Mouse (Mus musculus): ENCODE measurements at regions not wholly inside any gene's neighbourhood (a gene's known extent, or its start where the extent isn't known, plus 50 kb on each side); places are given as distances from the start of the nearest gene placed in this dataset.
"Not testable (repeated sequence)": the region's sequence is repeated elsewhere in the genome, so short reads cannot be mapped to it uniquely, and the experiment has no call there.

DNA sequence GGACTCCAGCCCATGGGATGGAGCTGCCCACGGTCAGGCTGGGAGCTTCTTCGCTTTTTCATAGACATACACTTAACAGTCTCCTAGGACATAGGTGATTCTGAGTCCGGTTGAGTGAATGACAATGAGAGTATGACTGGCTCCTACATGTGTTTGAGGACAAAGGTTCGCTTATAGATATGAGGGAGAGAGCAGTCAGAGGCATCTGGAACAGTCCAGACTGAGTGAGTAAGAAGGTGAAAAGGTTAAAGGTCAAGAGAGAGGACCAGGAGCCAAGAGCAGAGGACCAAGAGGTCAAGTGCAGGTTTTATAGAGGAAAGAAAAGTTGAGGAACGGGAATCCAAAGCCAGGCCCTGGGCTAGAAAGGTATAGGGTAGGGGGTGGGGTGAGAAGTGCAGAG is 68.7 kb upstream of the Tbl1xr1 start:
- no peak for DNase-seq

DNA sequence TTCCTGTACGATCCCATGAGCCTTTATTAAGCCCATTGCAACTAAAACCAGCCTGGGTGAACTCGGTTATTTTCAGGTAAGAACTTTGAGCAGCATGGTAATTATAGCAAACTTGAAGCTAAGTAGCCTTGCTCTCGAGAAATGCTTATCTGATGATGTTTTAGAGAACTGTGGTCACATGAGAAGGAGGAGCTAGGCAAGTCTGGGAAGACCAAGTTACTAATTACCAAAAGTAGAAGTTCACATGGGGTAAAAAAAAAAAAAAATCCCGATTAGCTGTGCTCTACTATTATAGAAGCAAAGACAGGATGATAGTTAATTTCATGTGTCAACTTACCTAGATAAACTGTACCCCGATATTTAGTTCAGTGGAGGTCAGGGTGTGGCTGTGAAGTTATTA is 68.0 kb upstream of the Tbl1xr1 start:
- DNase-seq, result no peak

DNA sequence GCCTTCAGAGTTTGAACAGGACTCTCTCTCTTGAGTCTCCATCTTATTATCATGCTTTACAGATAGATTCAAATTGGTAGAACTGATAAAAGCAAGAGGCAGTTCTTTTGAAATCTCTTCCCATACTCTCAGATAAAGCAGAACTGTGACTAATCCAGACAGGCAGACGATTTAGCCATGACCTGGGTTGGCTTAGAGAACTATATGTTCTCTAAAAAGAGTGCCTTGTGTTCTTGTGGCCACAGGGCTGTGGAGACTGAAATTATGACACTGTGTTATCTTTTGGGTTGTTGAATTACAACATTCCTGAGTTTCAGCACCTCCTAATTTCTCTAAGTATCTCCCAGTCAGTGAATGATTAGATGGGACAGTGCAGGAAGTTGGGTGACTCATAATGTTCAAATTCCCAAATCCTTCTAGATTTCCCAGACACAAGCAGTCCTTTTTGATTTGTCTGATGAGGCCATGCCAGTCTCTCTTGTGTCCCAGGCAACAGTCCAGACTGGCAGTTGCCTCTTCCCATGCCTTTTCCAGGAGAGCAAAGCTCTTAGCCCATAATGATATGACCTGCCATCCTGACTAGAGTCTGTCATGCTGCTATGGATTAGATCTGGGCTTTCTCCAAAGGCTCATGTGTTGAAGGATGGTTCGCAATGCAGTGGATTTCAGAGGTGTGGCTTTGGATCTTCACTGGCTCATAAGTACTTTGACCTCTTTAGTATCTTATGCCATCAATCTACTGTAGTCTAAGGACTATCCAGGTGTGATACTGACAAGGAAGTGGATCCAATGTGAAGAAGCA is 66.4 kb upstream of the Tbl1xr1 start:
- DNase-seq, result peak in 1 of 2 experiments; percentile 46

DNA sequence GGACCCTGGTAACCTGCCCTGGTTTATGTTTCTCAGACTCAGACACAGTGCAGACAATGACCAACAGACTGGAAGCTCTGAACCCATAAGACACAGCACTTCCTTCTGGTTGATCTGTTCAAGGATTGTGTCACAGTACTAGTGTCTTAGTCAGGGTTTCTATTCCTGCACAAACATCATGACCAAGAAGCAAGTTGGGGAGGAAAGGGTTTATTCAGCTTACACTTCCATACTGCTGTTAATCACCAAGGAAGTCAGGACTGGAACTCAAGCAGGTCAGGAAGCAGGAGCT is 65.8 kb upstream of the Tbl1xr1 start:
- not testable (repeated sequence) for DNase-seq

DNA sequence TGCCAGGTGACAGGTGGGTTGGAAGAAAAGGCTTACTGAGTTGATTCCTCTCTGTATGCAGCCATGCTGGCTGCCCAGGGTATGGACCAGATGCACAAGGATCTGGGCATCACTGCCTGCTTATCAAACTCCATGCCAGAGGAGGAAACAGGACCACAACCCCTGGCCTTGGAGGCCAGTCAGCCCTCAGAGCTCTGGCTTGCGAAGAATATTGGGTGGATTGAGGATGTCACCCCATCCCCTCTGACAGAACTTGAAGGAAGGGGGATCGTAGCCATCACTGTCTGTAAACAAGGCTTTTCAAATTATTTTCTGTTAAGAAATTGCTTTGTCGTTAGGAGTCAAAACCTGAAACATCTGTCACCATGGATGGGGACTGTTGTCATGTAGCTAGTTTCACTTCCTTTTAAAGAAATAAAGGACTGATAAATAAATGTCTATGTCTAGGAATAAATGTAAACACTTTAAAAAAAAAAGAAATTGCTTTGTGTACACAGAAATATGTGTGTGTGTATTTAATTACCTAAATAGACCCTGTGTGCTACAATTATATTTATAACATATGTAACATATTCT is 55.0 kb upstream of the Tbl1xr1 start:
- no peak for DNase-seq

DNA sequence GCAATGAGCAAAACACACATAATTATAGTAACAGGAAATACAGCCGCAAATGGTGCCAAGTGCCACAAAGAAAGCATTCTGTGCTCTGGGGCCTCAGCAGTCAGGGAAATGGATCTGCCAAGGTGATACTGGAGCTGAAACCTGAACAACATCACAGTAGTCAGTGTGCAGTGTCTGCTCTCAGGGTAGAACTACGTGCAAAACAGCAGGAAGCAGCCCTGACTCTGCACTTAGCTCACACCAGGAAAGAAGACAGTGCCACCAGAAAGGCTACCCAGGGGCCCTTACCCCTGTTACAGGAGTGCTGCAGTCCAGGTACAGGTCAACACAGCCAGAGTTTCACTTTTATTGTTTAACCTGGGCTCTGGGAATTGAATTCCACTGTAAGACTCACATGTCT is 54.0 kb upstream of the Tbl1xr1 start:
- no peak for DNase-seq

DNA sequence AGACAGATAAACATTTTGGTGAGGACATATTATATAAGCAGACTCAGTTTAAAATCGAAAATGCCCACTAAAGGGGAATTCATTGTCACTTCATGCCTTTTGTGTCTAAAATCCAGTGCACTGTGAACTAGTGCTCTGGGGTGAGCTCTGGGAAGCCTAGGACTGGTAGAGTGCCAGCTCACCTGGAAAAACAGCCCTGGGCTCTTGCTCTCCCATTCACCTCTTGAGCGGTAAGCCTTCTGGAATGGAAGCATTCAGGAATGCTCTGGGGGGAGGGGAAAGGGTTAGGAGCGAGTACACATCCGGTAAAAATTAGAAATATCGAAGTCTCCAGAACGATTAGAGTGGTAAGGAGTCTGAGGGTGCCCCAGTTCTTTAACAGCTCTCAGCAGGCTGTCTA is 53.4 kb upstream of the Tbl1xr1 start:
- DNase-seq, result no peak

DNA sequence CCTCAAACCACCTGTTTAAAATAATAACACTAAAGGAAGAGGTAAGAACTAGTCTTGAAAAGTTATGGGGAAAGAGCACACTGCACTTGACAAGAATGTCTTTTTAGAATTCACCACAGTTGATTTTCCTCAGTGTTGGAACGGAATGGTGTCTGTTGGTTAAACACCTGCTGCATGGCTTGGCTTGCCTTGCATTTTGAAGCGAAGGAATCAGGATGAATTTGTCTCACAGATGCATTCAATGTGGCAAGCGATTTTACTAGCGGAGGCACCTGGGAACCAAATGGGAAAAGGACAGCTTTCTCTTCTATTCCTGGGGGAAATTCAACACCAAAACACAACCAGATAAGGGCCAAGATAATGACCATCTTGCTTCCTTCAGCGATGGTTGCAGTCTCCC is 52.9 kb upstream of the Tbl1xr1 start:
- no peak for DNase-seq

DNA sequence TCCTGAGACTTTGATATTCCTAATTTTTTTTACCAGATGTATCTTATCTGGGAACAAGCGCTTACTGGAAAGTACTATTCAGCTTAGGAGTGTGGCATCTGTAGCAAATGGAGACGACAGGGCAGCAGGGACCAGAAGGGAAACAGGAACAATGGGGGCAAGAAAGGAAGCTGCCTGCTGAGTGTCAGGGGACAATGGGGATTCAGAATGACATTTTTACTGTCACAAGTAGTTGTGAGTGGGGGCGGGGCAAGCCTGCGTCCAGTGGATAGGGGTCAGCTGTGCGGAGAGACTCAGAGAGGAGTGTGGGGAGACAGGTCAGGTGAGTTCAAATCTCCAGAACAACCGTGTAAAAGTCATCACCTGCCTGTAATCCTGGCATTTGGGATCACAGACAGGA is 52.3 kb upstream of the Tbl1xr1 start:
- no peak for DNase-seq

DNA sequence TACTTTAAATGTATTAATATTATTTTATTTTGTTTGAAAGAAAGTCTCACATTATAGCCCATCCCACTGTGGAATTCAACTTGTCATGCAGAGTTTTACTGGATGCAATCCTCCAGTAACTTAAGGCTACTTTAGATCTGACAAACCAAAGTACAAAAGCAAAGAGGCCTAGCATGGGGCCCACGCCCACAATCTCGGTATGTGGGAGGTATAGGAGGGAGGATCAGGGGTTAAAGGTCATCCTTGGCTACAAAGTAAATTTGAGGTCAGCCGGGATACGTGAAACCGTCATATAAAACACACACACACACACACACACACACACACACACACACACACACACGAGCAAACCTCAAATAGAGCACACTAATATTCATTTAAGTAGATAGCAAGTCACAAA is 51.3 kb upstream of the Tbl1xr1 start:
- DNase-seq, result no peak

DNA sequence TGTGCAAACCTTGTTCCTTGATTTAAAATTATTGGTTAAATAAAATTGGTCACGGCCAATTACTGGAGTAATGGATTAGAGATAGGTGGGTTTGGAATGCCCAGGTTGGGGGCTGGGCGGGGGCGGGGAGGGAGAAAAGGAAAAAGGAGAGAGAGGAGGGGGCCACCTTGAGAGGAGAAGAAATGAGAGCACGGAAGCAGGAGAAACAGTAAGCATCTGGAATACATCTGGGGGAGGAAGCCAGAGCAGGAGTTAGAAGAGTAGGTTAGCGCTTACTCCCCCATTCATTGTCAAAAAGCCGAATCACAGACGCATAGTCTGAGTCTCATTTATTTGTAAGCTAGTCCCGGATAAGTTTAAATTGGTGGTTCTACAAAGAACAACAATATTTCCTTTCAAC is 50.8 kb upstream of the Tbl1xr1 start:
- DNase-seq, result no peak

Data from heart, adult 18-20 months (tissue).